Comparison of ENCODE assay signal across 8 mouse cellular contexts in genomic region chr9:104337183-104337931, GRCm38 (mm10). TPM values are rescaled to one million over a fixed set of nuclear protein-coding genes. Genes with fewer than 3 reads are reported as not detected.
DNase-seq lines count a peak whose midpoint lies in the region; ATAC-seq and TF ChIP-seq lines count a peak whose summit lies in the region.

TSS of gene Acpp (minus strand) at chr9:104337748.

- no peaks in the 10 kb centered on the region for H3K27me3 ChIP-seq in forebrain, postnatal 0 days (ENCODE audit: insufficient read depth, low read length)
- H3K27me3 ChIP-seq in intestine, postnatal 0 days (replicated peaks; ENCODE audit: control insufficient read depth, insufficient read depth, low read length): no peaks in the 10 kb centered on the region
- H3K27me3 ChIP-seq in neural tube, embryonic 14.5 days (ENCODE audit: control insufficient read depth, insufficient read depth, low read length): no peaks in the 10 kb centered on the region

- H3K9me3 ChIP-seq in forebrain, postnatal 0 days (ENCODE audit: low read length): no peaks in the 10 kb centered on the region
- H3K9me3 ChIP-seq in intestine, postnatal 0 days (ENCODE audit: control insufficient read depth): no peaks in the 10 kb centered on the region
- H3K9me3 ChIP-seq in neural tube, embryonic 14.5 days (ENCODE audit: control insufficient read depth, low read length): no peaks in the 10 kb centered on the region

- no peaks in the 10 kb centered on the region for H3K36me3 ChIP-seq in forebrain, postnatal 0 days (ENCODE audit: insufficient read depth)
- no peaks in the 10 kb centered on the region for H3K36me3 ChIP-seq in intestine, postnatal 0 days (ENCODE audit: control insufficient read depth, insufficient read depth)
- H3K36me3 ChIP-seq in neural tube, embryonic 14.5 days (ENCODE audit: control insufficient read depth, insufficient read depth, low read length): no peaks in the 10 kb centered on the region

- ATAC-seq in forebrain, postnatal 0 days: no peak
- ATAC-seq in intestine, postnatal 0 days: peak; percentile 66
- no peak for ATAC-seq in neural tube, embryonic 14.5 days (ENCODE audit: low read depth)

- no peak within 1 kb of the TSS for H3K9ac ChIP-seq in forebrain, postnatal 0 days
- peak within 1 kb of the TSS; percentile 40; the same call in 1 of the 2 replicates for H3K9ac ChIP-seq in intestine, postnatal 0 days (ENCODE audit: low read depth, low read length)
- H3K9ac ChIP-seq in neural tube, embryonic 14.5 days (replicated peaks; ENCODE audit: low read depth, low read length): 0 out of 2 replicates have a peak within 1 kb of the TSS, but pooled peaks have one; percentile 9

- TF ChIP-seq POLR2A in lung, adult 2 months (IDR thresholded peaks at IDR 0.05; ENCODE audit: borderline replicate concordance, extremely low read depth, low read depth, low read length): no peak

- no peak within 1 kb of the TSS for H3K27ac ChIP-seq in forebrain, postnatal 0 days (ENCODE audit: low read depth, low read length)
- peak within 1 kb of the TSS; percentile 78 for H3K27ac ChIP-seq in intestine, postnatal 0 days (ENCODE audit: low read depth, low read length)
- no peak within 1 kb of the TSS for H3K27ac ChIP-seq in neural tube, embryonic 14.5 days (ENCODE audit: low read depth, low read length)

- 23% methylated on average over 18 of the region's 18 CpGs for WGBS in forebrain, postnatal 0 days
- 12% methylated on average over 18 of the region's 18 CpGs for WGBS in intestine, postnatal 0 days
- WGBS in lung, adult 2 months: 17% methylated on average over 18 of the region's 18 CpGs
- 27% methylated on average over 18 of the region's 18 CpGs for WGBS in neural tube, embryonic 14.5 days

- peak; percentile 64 for DNase-seq in CD4-positive, CD25-positive, alpha-beta regulatory T cell, adult 2 months (ENCODE audit: low read depth, low spot score)
- peak; percentile 55 for DNase-seq in adrenal gland, adult 2 months
- no peak for DNase-seq in forebrain, postnatal 0 days
- DNase-seq in lung, adult 2 months: peak; percentile 39
- peak; percentile 41 to 46 for DNase-seq in thymus, postnatal 36 days
- DNase-seq in left cerebral cortex, postnatal 36 days (ENCODE audit: low spot score in 2 of 2): no peak

- intact Hi-C loops in left cerebral cortex, postnatal 36 days (cut with DNase I): no loop called here

- TF ChIP-seq CTCF in forebrain, postnatal 0 days (IDR thresholded peaks at IDR 0.05; ENCODE audit: low read depth): no peak
- TF ChIP-seq CTCF in intestine, postnatal 0 days (IDR thresholded peaks at IDR 0.05; ENCODE audit: low read depth): no peak
- no peak for TF ChIP-seq CTCF in lung, adult 2 months (IDR thresholded peaks at IDR 0.05; ENCODE audit: insufficient read depth, low read length)

- no peak within 1 kb of the TSS for H3K4me3 ChIP-seq in forebrain, postnatal 0 days (ENCODE audit: low read depth, low read length)
- peak within 1 kb of the TSS; percentile 40 for H3K4me3 ChIP-seq in intestine, postnatal 0 days (ENCODE audit: low read depth, low read length)
- peak within 1 kb of the TSS; percentile 40 for H3K4me3 ChIP-seq in lung, adult 2 months (replicated peaks; ENCODE audit: extremely low read depth, low read depth, low read length)
- no peak within 1 kb of the TSS for H3K4me3 ChIP-seq in neural tube, embryonic 14.5 days (ENCODE audit: low read depth, low read length)

- H3K4me1 ChIP-seq in forebrain, postnatal 0 days (ENCODE audit: insufficient read depth): no peaks in the 10 kb centered on the region
- H3K4me1 ChIP-seq in intestine, postnatal 0 days (replicated peaks; ENCODE audit: control insufficient read depth, insufficient read depth, low read length): no peaks in the 10 kb centered on the region
- no peaks in the 10 kb centered on the region for H3K4me1 ChIP-seq in lung, adult 2 months (ENCODE audit: control insufficient read depth, insufficient read depth, low read length)
- no peaks in the 10 kb centered on the region for H3K4me1 ChIP-seq in neural tube, embryonic 14.5 days (ENCODE audit: control insufficient read depth, insufficient read depth, low read length)

- H3K4me2 ChIP-seq in forebrain, postnatal 0 days (ENCODE audit: low read depth): peak within 1 kb of the TSS; percentile 29
- H3K4me2 ChIP-seq in intestine, postnatal 0 days (replicated peaks; ENCODE audit: low read depth): peak within 1 kb of the TSS; percentile 67
- peak within 1 kb of the TSS; percentile 19; the same call in 1 of the 2 replicates for H3K4me2 ChIP-seq in neural tube, embryonic 14.5 days (ENCODE audit: low read depth, low read length)

RNA-seq across cellular contexts. Expression of gene Acpp, which starts in this region (rescaled TPM):
- total RNA-seq in adrenal gland, adult 2 months (2021): 10 to 100 TPM in 1 of 2 experiments, under 1 TPM in 1; 0.55 to 18.2 TPM
- polyA plus RNA-seq in adrenal gland, adult 2 months (2012; rRNA removed): 9.6 and 16.8 TPM in 2 replicates
- 0.31 and 0.62 TPM in 2 replicates for total RNA-seq in forebrain, postnatal 0 days (2014; rRNA removed)
- 0.24 and 0.42 TPM in 2 replicates for polyA plus RNA-seq in forebrain, postnatal 0 days (2015; fragmentation: Nextera tagmentation; extraction: Ambion mirVana)
- polyA plus RNA-seq in intestine, postnatal 0 days (2015; fragmentation: Nextera tagmentation; extraction: Ambion mirVana): 2.9 and 3.6 TPM in 2 replicates
- 2.5 and 4.4 TPM in 2 replicates for polyA plus RNA-seq in lung, adult 2 months (2012; rRNA removed)
- polyA plus RNA-seq in neural tube, embryonic 14.5 days (2014; fragmentation: Nextera tagmentation; extraction: Ambion mirVana): 0.56 and 1.1 TPM in 2 replicates
- under 1 TPM in 1 of 2 experiments, not detected in 1; 0.75 TPM for total RNA-seq in left cerebral cortex, postnatal 36 days (2021)

Comparison
In these comparisons a context has a peak if more than half of its experiments do, and no peak if none do; other contexts are left out.
1. DNase-seq: peak in CD4-positive, CD25-positive, alpha-beta regulatory T cell, adult 2 months (single experiment), adrenal gland, adult 2 months (single experiment), lung, adult 2 months (single experiment) and thymus, postnatal 36 days (2 of 2); none in forebrain, postnatal 0 days (single experiment) and left cerebral cortex, postnatal 36 days (0 of 2).
2. H3K4me3 ChIP-seq: peak in intestine, postnatal 0 days (single experiment) and lung, adult 2 months (single experiment); none in forebrain, postnatal 0 days (single experiment) and neural tube, embryonic 14.5 days (single experiment).
3. Peak in every context shown above with its lines, with median percentiles within 50 percentile points of each other: H3K4me2 ChIP-seq.